Mouse (Mus musculus): ENCODE results near the gene Ddx49. TPM values are rescaled to one million over a fixed set of nuclear protein-coding genes. Genes with fewer than 3 reads are reported as not detected.
A peak's percentile ranks its signal among the peaks of the same experiment; 100 is the strongest.

The Ddx49 gene
- total RNA-seq, 2 experiments from 2014 or later = 69.9 to 72.0 TPM

DNA sequence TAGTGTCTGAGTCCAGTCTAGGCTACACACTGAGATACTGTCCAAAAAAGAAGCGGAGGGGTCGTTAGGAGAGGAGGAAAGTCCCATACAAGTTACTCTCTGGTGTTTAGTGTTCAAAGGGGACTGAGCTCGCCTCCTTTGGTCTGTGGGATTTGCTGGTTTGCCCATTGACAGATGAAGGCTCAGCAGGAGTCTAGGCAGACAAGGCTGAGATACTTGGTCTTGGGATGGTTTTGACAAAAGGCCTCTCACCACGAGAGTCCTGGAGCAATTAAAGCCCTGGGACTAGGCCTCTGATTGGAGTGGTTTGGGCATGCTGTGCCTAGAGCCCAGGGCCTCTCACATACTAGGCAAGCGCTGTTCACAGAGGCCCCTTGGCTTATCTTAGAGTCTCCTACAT lies 34.0 kb downstream of the Ddx49 start:
- DNase-seq = no peak

DNA sequence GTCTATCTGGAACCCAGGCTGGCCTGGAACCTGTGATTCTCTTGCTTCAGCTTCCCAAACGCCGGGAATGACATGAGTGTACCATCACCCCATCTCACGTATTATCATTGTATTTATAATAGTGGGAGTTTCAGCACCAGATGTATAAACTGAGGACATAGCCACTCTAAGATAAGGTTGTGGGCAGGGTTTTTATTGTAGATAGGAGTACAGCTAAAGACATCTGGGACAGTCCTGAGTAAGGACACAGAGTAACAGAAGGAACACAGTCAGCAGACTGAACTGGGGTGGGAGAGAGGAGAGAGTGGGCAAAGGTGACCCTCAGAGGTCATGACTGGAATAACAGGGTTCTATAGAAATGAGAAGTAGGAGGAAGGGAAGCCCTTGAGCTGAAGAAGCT lies 34.6 kb downstream of the Ddx49 start:
- DNase-seq = no peak

DNA sequence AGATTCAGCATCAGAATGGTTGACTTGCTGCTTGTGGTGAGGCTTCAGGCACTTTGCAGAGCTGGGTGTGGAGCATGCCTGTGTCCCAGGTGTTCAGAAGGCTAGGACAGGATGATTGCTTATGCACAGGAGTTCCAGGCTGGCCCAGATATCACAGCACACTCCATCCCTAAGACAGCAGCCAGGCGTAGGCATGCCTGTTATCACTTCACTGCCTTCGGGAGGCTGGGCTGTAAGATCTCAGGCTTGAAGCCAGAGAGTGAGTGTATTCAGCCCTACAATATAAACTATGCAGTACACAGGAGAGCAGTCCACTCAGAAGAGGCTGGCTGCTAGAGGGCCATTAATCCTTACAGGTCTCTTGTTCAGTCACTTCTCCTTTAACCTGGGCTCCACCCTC lies 43.2 kb downstream of the Ddx49 start:
- no peak for DNase-seq

DNA sequence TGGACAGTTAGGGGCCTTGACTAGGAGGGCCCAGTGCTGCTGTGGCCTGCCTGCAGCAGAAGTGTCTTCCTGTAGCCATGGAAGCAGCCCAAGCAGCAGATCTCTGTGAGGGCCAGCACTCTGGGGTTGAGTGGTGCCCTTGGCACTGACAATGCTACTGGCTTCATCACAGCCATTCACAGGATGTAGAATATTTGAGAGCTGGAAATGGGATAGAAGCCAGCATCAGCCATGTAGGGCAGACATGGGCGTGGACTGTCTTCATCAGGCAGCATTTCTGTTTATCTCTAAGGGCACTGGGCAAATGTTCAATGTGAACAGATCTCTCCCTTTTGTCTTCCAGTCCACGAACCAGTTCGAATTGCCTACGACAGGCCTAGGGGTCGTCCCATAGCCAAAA lies 43.7 kb downstream of the Ddx49 start:
- DNase-seq = no peak

DNA sequence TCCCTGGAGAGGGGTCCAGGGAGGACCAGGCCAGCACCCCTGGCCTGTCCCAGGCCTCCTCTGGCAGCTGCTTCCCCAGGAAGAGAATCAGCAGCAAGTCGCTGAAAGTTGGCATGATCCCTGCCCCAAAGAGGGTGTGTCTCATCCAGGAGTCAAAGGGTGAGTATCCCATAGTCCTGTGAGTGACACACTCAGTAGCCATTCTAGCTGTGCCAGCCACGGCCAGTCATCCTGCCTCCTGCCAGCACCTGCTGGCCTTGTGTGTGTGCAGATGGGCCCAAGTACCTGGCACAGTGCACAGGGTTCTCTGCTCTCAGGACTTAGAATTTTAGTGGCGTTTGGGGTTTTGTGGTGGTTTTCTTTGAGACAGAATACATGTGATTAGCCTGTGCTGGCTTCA lies 44.8 kb downstream of the Ddx49 start:
- DNase-seq = no peak

DNA sequence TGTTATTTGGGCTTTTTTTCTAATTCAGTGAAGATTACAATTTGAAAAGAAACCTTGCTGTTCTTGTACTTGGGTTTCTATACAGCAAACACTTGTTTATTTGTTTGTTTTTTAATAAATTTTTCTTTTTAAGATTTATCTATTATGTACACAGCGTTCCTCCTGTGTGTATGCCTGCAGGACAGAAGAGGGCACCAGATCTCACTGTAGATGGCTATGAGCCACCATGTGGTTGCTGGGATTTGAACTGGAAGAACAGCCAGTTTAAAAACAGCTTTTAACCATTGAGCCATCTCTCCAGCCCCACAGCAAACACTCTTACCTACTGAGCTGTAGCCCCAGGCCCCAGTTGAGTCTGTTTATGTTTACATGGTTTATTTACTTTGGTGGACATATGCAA lies 47.7 kb downstream of the Ddx49 start:
- DNase-seq = no peak

DNA sequence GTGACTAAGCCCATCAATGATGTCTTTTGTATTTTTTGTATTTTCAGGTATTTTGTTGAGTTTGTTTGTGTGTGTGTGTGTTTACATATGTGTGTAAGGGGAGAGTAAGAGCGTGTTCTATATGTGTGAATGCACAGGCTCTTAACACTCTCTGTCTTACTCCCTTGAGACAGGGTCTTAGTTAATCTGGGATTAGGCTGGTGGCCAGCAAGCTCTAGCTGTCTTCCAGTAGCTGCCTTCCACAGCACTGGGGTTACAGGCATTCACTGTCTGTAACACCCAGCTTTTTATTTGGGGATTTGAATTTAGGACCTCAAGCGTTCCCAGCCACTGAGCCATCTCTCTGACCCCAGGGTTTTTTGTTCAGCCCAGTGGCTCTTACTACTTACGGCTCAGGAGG lies 54.4 kb downstream of the Ddx49 start:
- DNase-seq = no peak

DNA sequence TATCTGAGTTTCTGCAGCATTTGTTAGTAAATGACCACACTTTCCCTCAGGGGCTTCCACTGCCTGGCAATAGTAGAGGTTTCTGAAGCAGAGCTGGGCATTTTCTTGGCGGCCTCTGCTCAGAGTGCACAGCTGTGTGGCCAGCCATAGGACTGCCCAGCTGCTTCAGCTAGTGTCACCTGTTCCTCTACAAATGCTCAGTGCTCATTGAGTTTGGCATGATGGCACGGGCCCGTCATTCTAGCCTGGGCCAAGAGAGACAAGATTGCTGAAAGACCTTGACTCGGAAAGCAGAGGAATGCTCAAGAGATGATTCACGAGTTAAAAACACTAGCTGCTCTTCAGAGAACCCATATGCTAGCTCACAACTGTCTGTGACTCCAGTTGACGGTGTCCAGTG lies 55.7 kb downstream of the Ddx49 start:
- DNase-seq = peak; percentile 63 to 71

Other genes starting within 250 kb of the Ddx49 start
- gene Tm6sf2, start 229.6 kb downstream of the Ddx49 start, total RNA-seq (2021) = 1 to 10 TPM in 1 of 2 experiments, under 1 TPM in 1; 0.56 to 1.1 TPM
- gene Hapln4, start 219.0 kb downstream of the Ddx49 start, total RNA-seq (2021) = under 1 TPM; 0.33 to 0.50 TPM
- under 1 TPM; 0.23 to 0.46 TPM for gene Ncan, start 181.6 kb downstream of the Ddx49 start, total RNA-seq (2021)
- 10 to 100 TPM; 17.7 to 21.5 TPM for gene Nr2c2ap, start 171.2 kb downstream of the Ddx49 start, total RNA-seq (2021)
- gene Rfxank, start 163.3 kb downstream of the Ddx49 start, total RNA-seq (2021) = 10 to 100 TPM; 15.2 to 17.1 TPM
- 10 to 100 TPM; 52.5 to 55.0 TPM for gene Borcs8, start 163.0 kb downstream of the Ddx49 start, total RNA-seq (2021)
- under 1 TPM; 0.46 to 0.49 TPM for gene Mef2b, start 162.8 kb downstream of the Ddx49 start, total RNA-seq (2021)
- gene Tmem161a, start 130.1 kb downstream of the Ddx49 start, total RNA-seq (2021) = 10 to 100 TPM; 70.2 to 74.5 TPM
- gene Slc25a42, start 90.2 kb downstream of the Ddx49 start, total RNA-seq (2021) = 10 to 100 TPM; 28.5 to 44.0 TPM
- gene Sugp2, start 68.3 kb downstream of the Ddx49 start, total RNA-seq (2021) = 10 to 100 TPM; 24.0 to 34.1 TPM
- 10 to 100 TPM; 10.7 to 13.6 TPM for gene Armc6, start 68.0 kb downstream of the Ddx49 start, total RNA-seq (2021)
- 10 to 100 TPM; 16.7 to 20.9 TPM for gene Homer3, start 19.7 kb downstream of the Ddx49 start, total RNA-seq (2021)
- 100 to 1,000 TPM; 194 to 215 TPM for gene Cope, start within 50 bp of the Ddx49 start, total RNA-seq (2021)
- 1 to 10 TPM; 1.8 to 2.2 TPM for gene Cers1, start 13.3 kb upstream of the Ddx49 start, total RNA-seq (2021)
- gene Gdf1, start 27.3 kb upstream of the Ddx49 start, total RNA-seq (2021) = under 1 TPM in 1 of 2 experiments, not detected in 1; 0.30 TPM
- 10 to 100 TPM; 62.2 to 67.6 TPM for gene Upf1, start 50.8 kb upstream of the Ddx49 start, total RNA-seq (2021)
- not detected for gene Comp, start 71.1 kb upstream of the Ddx49 start, total RNA-seq (2021)
- gene Crtc1, start 137.1 kb upstream of the Ddx49 start, total RNA-seq (2021) = 10 to 100 TPM; 21.8 to 25.7 TPM
- 10 to 100 TPM; 23.6 to 24.4 TPM for gene Klhl26, start 174.5 kb upstream of the Ddx49 start, total RNA-seq (2021)
- 10 to 100 TPM in 1 of 2 experiments, 1 to 10 TPM in 1; 9.5 to 11.3 TPM for gene Tmem59l, start 184.9 kb upstream of the Ddx49 start, total RNA-seq (2021)
- under 1 TPM; 0.23 to 0.95 TPM for gene Crlf1, start 190.7 kb upstream of the Ddx49 start, total RNA-seq (2021)
- gene Rex1bd, start 204.3 kb upstream of the Ddx49 start, total RNA-seq (2021) = 100 to 1,000 TPM; 144 to 154 TPM
- gene Uba52, start 208.3 kb upstream of the Ddx49 start, total RNA-seq (2021) = 1,000 to 10,000 TPM; 1,515 to 1,560 TPM
- 100 to 1,000 TPM; 265 to 329 TPM for gene Fkbp8, start 225.2 kb upstream of the Ddx49 start, total RNA-seq (2021)
- 10 to 100 TPM; 63.2 to 89.1 TPM for gene Kxd1, start 225.5 kb upstream of the Ddx49 start, total RNA-seq (2021)
- 10 to 100 TPM; 22.3 to 25.3 TPM for gene Ell, start 237.0 kb upstream of the Ddx49 start, total RNA-seq (2021)